Mouse (Mus musculus): ENCODE results near the gene Nkd1.
A peak's percentile ranks its signal among the peaks of the same experiment; 100 is the strongest.

Nkd1 gene

GRCm38 (mm10) chr8:88538976-88539371, 17.8 kb downstream of the Nkd1 start:
- no peak for DNase-seq (ENCODE audit: low spot score)

DNA sequence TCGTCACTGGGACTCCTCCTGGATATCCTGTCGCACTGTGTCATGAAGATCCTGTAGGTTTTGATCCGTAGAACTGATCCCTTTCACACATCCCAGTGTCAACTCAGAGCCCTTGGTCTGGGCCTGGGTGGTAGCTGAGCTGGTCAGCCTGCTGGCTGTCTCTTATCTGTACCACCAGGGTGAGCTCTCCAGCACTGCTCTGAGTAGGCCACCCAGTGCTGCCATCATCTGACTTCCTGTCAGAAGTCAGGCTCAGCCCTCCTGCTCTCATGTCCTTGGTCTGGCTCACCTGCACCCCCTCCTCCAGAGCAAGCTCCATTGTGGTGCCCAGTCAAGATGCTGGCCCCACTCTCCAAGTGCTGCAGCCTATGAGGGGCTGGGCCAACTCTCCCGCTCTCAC, 18.8 kb downstream of the Nkd1 start:
- no peak for DNase-seq (ENCODE audit: low spot score)

DNA sequence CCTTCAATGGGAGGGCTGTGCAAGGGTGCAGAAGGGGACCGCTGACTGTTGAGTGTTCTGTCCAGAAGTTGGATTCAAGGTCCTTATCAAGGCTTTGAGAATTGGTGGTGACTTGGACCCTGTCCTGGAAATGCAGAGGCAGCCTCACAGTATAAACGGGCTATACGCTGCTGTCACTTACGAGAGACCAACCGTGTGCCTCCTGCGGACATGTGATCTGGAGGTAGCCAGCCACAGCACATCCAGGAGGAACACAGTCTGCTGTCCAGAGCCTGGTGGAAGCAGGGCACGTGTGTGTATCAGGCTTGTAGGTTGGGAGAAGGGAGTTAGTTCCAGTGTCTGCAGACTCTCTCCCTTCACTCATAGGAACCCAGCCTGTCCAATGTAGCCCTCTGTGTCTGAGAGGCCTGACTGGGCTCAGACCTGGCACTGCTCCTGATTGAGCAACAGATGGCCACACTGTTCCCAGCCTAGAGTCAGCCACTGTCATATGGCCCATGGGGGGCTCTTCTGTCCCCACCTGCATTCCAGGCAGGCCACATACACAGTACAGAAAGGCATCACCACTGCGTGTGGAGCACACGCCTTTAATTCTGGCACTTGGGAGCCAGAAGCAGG, 21.6 kb downstream of the Nkd1 start:
- no peak for DNase-seq (ENCODE audit: low spot score)

DNA sequence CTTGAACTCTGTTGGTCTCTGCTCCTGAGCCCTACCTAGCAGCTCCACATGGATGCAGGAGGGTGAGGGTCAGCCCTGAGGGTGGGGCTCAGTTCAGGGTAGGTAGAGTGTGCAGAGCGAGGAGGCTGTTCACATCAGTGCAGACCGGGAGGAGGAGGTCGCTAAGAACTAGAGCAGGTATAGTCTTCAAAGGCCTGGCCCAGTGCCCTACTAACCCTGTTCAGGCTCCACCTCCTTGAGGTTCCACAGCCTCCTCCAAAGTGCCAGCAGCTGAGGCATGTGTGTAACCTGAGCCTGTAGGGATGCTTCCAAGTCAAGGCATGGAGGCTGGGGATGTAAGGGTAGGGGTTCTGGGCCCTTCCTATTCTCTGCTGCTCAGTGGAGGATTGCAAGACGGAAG, 23.5 kb downstream of the Nkd1 start:
- no peak for DNase-seq (ENCODE audit: low spot score)

DNA sequence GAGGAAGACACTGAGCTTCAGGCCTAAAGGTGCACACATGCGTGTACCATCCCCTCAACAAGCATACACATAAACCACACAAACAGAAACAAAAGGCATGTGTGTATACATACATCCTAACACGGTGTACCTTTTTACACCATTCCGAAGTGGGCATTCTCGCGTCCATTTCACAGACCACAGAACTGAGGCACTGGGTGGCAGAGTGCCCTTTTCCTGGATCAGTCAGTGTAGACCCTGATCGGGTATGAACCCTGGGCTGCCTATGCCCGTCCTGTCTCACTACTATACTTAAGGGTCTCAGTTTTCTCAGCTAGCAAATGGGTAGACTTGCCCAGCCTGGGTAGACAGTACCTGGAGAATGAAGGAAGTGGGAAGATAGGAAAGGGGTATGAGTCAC, 24.3 kb downstream of the Nkd1 start:
- no peak for DNase-seq (ENCODE audit: low spot score)

GRCm38 (mm10) chr8:88546032-88546732, 25.0 kb downstream of the Nkd1 start:
- DNase-seq (ENCODE audit: low spot score): no peak

DNA sequence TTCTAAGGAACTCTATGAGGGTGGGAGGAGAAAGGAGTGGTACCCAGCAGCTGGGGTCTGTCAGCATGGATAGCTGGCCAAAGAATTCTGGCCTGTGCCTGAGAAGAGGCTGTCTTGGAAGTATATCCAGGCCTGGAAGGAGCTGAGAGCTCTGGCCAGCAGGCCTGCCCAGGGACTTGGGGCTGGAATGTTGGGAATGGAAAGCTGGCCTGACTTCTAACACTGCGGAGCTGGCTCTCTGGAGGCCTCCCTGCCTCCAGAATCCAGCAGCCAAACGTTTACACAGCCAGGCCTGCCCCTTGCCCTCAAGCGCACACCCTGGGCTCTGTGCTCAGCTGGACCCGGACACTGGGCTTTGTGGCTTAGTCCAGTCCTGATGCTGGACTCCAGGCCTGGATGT, 34.5 kb downstream of the Nkd1 start:
- peak; percentile 64 for DNase-seq (ENCODE audit: low spot score)

DNA sequence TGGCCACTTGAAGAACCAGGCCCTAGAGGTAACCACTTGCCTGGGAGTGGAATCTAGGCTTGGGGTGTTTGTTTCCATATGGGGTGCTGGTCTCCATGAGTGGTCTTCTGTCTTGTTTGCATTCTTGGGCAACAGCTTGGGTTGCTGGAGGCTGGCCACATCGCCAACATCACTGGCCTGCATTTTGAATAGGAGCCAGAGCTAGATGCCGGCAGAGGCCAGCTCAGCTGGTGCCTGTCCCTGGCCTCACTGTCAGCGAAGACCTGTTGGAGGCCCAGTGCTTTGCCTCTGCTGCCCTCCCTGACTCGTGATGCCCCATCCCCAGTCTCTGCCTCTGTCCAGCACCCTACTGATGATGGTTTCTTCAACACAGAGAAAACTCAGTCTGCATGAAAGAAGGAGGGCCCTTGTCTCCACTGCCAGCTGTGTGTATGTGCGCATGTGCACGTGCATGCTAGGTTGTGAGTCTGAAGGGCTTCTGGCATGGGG, 38.9 kb downstream of the Nkd1 start:
- no peak for DNase-seq (ENCODE audit: low spot score)

DNA sequence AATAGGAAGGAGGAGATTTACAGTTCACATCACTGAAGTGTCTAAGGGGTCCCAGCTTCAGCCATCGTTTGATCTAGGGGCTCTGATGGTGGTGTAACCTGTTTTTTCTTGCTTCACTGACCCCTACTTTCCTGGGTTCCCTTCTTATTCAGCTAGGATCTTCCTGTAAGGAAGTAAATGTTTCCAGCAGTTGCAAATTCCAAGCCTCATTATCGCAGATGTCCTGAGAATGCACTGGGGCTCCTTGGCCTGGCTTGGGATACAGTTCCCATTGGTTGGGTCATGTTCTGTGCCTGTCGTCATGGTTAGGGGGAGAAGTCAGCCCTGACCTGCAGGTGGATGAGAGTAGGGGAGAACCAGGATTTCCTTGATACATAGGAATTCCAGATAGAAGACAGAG, 40.2 kb downstream of the Nkd1 start:
- no peak for DNase-seq (ENCODE audit: low spot score)

DNA sequence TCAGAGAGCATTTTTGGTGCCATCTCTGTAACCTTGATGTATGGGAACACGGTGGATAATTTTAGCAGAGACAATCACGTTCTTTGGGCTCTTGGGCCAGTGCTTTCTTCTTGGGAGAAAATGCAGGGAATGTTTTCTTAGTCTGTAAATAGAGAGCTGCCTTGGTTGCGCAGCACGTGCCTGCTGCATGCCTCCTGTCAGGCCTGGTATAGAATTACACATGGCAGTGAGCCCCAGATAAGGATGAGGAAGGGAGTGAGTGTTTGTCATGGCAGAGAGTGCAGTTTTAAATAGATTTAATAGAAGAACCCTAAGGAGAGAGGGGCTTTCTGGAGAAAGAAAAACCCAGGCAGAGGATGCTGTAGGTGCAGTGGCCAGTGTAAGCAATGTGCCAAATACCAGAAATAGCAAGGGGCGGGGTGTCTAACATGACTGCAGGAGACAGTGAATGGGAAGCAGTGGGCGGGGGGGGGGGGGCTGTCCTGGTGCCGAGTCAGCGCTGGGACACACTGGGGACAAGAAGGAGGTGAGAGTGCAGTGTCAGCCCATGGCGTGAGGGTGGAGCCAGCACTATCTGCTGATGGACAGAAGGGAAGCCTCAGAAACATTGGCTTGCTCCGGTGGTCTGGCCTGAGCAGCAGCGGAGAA, 43.2 kb downstream of the Nkd1 start:
- DNase-seq (ENCODE audit: low spot score): no peak

- DNase-seq (ENCODE audit: low spot score): no peak
Measured at GRCm38 (mm10) chr8:88566119-88566518, 45.0 kb downstream of the Nkd1 start.

GRCm38 (mm10) chr8:88567314-88568121, 46.4 kb downstream of the Nkd1 start:
- no peak for DNase-seq (ENCODE audit: low spot score)

DNA sequence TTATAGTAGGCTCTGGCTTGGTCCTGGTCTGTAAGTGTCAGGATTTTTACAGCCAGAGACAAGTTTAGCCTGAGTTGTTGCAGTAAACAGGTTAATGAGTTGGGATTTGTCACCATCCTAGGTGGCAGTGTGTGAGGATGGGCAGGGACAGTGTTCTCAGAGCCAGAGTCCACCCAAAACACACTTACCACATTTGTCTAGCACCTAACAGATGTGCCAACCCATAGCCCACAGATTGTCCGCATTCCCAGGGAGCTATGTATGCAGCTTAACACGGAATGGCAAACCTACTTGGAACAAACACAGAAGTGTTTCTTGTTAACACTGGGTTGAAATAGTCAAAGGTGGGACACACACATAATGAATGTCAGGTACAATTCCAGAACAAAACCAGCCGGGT, 47.1 kb downstream of the Nkd1 start:
- DNase-seq (ENCODE audit: low spot score): no peak

DNA sequence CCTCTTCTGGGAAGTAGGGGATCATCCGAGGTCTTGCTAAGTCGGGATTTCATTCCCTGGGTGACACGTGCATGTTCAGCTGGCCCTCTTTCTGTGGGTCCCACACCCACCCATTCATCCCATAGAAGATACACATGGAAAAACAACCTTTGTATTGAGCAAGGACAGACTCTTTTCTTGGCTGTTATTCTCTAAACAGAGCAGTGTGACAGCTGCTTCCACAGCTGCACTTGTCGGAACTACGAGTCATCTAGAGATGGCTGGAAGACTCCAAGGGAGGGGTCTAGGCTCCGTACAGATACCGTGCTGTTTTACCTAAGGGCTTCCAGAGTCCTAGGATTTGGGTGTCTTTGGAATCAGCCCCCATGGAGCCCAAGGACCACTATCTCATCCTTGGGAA, 48.2 kb downstream of the Nkd1 start:
- DNase-seq (ENCODE audit: low spot score): no peak

DNA sequence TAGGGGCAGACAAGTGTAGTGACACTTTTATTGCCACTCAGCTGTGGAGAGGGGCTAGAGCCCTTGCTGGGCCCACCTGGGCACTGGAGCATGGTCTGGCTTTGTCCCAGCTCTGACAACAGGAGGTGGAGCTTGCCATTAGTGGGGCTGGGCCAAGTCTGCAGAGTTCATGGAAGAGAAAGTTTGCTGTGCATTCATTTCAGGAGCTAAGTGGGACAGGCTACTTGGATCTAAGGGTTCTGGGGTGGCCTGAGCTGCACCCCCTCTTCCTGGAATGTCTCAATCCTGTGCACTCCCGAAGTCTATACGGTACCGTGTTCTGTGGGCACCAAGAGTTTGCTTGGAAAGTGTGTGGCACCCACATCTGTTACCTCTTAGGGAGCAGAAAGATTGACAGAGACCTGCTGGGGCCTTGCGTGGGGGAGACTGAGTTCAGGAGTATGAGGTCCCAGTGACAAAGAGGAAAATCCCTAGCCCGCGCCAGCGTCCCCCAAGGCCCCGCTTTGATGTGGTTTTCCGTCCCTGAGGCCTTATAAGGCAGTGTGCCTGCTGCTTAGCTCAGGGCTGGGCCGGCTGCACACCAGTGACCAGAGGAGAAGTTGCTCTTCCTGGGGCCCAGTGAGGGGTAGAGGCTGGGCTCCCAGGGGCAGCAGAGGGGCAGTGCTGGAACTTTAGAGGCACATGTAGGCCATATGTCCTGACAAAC, 49.3 kb downstream of the Nkd1 start:
- no peak for DNase-seq (ENCODE audit: low spot score)

GRCm38 (mm10) chr8:88571434-88572184, 50.5 kb downstream of the Nkd1 start:
- no peak for DNase-seq (ENCODE audit: low spot score)

DNA sequence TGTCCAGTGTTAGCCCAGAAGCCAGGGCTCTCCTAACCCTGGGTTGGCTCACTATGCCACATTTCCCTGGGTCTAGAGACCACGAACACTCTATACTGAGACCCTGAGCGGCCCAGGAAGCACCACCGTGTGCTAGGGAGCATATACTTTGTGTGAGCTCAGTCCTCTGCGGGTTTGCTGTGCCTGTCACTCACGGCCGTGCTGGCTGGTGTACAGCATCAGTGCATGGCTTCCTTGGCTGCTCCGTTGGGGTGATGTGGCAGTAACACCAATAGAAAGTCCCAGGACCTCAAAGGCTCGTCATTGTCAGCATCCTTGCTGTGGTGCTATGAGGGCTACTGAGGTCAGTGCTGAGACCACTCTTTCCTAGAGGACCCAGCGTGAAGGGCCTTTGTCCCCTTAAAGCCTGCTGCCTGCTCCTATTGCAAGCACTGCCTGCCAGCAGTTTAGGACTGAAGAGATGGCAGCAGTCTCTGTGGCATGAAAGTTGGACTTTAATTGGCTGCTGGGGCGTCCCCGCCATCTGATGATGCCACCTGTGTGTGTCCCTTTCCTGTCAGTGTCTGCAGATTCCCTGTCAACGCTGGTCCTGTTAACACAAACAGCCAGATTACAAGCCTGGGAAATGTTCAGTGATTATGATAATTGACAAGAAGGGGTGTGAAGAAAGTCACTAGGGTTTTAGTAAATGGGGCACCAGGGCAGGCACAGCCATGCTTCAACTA, 51.2 kb downstream of the Nkd1 start:
- no peak for DNase-seq (ENCODE audit: low spot score)

DNA sequence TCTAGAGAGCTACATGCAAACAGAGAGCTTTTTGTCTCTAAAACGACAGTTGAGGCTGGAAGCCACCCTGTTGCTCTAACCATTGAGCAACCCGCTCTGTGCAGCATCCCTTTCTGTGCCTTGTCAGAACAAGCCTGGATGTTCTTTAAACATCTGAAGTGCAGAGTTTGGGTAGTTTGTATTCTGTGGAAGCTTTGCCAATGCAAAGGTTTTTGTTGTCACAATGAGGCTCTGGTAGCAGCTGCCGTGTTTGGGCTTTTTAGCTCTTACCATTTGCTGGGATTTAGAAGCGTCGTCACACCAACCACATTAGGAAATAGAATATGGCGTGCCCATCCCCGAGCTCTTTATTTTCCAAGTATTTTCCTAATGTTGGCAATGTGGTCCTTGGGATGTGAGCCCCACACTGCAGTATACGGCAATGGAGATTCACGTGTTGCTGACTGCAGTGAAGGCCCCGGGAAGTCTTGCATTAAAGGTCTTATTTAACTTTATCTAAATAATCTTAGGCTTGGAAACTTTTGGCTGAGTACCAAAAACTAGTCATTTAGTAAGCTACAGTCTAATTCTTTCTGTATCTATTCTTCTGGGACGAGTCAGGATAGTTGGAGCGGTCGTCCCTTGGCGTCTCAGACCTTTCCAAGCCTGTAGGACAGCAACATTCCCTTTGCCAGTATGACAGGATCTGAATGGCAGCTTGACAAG, 51.9 kb downstream of the Nkd1 start:
- no peak for DNase-seq (ENCODE audit: low spot score)

- DNase-seq (ENCODE audit: low spot score): no peak
Measured at GRCm38 (mm10) chr8:88574975-88575374, 53.8 kb downstream of the Nkd1 start.

Data from adipocyte (in vitro differentiated cells).